Mouse (Mus musculus) ES-E14 (cell line): ENCODE measurements at regions not wholly inside any gene's neighbourhood (a gene's known extent, or its start where the extent isn't known, plus 50 kb on each side); places are given as distances from the start of the nearest gene placed in this dataset.

Experiments used
- DNase-seq: peaks from one replicate; pipeline ENCODE4 v3.0.0-alpha.2; 2013; ENCODE audit warnings: low read depth, low spot score
- H3K27ac ChIP-seq: 2 replicates; pipeline ENCODE4 v1.5.1; 2012; ENCODE audit warnings: low read depth, mild to moderate bottlenecking, low read length, moderate library complexity, mixed read lengths; ENCODE audit not compliant: poor library complexity, insufficient read depth, severe bottlenecking
- H3K36me3 ChIP-seq: 2 replicates; pipeline ENCODE4 v1.6.1; 2012; ENCODE audit warnings: mild to moderate bottlenecking, low read length, moderate library complexity, mixed read lengths; ENCODE audit not compliant: control insufficient read depth, poor library complexity, insufficient read depth, severe bottlenecking
- H3K4me1 ChIP-seq, 2 experiments: fragments of 150-350 bp in 1 of 2; sonication (generic) in 1 of 2; 2 replicates each; pipeline ENCODE4 v1.6.1; 2012; ENCODE audit warnings: low read length in 2 of 2, mild to moderate bottlenecking in 1 of 2, mixed read lengths in 1 of 2; ENCODE audit not compliant: control insufficient read depth in 2 of 2, insufficient read depth in 2 of 2, poor library complexity in 1 of 2
- H3K4me3 ChIP-seq, 2 experiments: fragments of 150-350 bp in 1 of 2; sonication (generic) in 1 of 2; 2 replicates each; pipeline ENCODE4 v1.5.1; 2012; ENCODE audit warnings: low read length in 2 of 2, low read depth in 1 of 2, mild to moderate bottlenecking in 1 of 2, mixed read lengths in 1 of 2; ENCODE audit not compliant: insufficient read depth in 1 of 2, poor library complexity in 1 of 2, severe bottlenecking in 1 of 2
- H3K9ac ChIP-seq: 2 replicates; pipeline ENCODE4 v1.6.1; 2012; ENCODE audit warnings: low read depth, mild to moderate bottlenecking, low read length, mixed read lengths; ENCODE audit not compliant: poor library complexity, insufficient read depth, severe bottlenecking
- H3K9me3 ChIP-seq: fragments of 150-350 bp; sonication (generic); 2 replicates; pipeline ENCODE4 v1.6.1; 2012; ENCODE audit warnings: low read depth, mild to moderate bottlenecking, low read length; ENCODE audit not compliant: control insufficient read depth, insufficient read depth
- CHD2 ChIP-seq: IDR thresholded peaks from 2 replicates; pipeline ENCODE4 v1.6.1; 2014; ENCODE audit warnings: mild to moderate bottlenecking, low read depth, low read length, inconsistent platforms
- HCFC1 ChIP-seq: IDR thresholded peaks from 2 replicates; pipeline ENCODE4 v1.6.1; 2012; ENCODE audit warnings: low read length, inconsistent platforms, borderline replicate concordance; ENCODE audit not compliant: insufficient read depth
- MAFK ChIP-seq: IDR thresholded peaks from 2 replicates; pipeline ENCODE4 v1.6.1; 2014; ENCODE audit warnings: mild to moderate bottlenecking, low read depth, low read length, inconsistent platforms; ENCODE audit not compliant: insufficient read depth
- ZC3H11A ChIP-seq: IDR thresholded peaks from 2 replicates; pipeline ENCODE4 v1.6.1; 2012; ENCODE audit warnings: low read depth, mild to moderate bottlenecking, inconsistent platforms, low read length, borderline replicate concordance
- ZNF384 ChIP-seq: IDR thresholded peaks from 2 replicates; pipeline ENCODE4 v1.6.1; 2012; ENCODE audit warnings: low read depth, low read length, inconsistent platforms
- in situ Hi-C, 2 experiments: fragments of 600-800 bp; cut with MboI; formaldehyde crosslinking; loops; one replicate each; pipeline ENCODE4 v1.15.1; 2025; ENCODE audit warnings: low sequenced_read_pairs in 2 of 2, inconsistent platforms in 1 of 2; ENCODE audit not compliant: unreplicated experiment in 2 of 2

GRCm38 (mm10) chr2:28304712-28305111 lies 111.9 kb downstream of the Olfm1 start:
- Histone ChIP-seq H3K9me3 (no peaks in the 10 kb centered on the region), H3K27ac (no peak overlapping the region), H3K4me3 (no peak overlapping the region), H3K36me3 (no peaks in the 10 kb centered on the region), H3K4me1 (no peaks in the 10 kb centered on the region), H3K9ac (no peak overlapping the region)
- in situ Hi-C loops: no loop called here
- DNase-seq: peak; percentile 21
- TF ChIP-seq ZC3H11A: peak; percentile 50; the same call in 1 of the 2 replicates
- no peak for TF ChIP-seq HCFC1

- in situ Hi-C loops: no loop called here
- Histone ChIP-seq H3K27ac (no peak overlapping the region), H3K9ac (no peak overlapping the region), H3K4me1 (no peaks in the 10 kb centered on the region), H3K4me3 (no peak overlapping the region), H3K36me3 (no peaks in the 10 kb centered on the region), H3K9me3 (no peaks in the 10 kb centered on the region)
- TF ChIP-seq MAFK (no peak), ZC3H11A (no peak), HCFC1 (no peak), ZNF384 (no peak), CHD2 (no peak)
- no peak for DNase-seq
Measured at GRCm38 (mm10) chr2:28309122-28309521, 116.3 kb downstream of the Olfm1 start.

- no peak overlapping the region for H3K9ac ChIP-seq
- no peak for DNase-seq
Measured at GRCm38 (mm10) chr2:28312212-28312611, 119.4 kb downstream of the Olfm1 start.

GRCm38 (mm10) chr2:28325502-28325901 lies 121.1 kb upstream of the Ppp1r26 start:
- H3K4me3 ChIP-seq: no peak overlapping the region
- no peaks in the 10 kb centered on the region for H3K9me3 ChIP-seq
- no peak overlapping the region for H3K9ac ChIP-seq
- H3K36me3 ChIP-seq: no peaks in the 10 kb centered on the region
- TF ChIP-seq HCFC1 (no peak), ZNF384 (no peak), MAFK (no peak), ZC3H11A (no peak), CHD2 (no peak)
- in situ Hi-C loops: no loop called here
- no peaks in the 10 kb centered on the region for H3K4me1 ChIP-seq
- no peak for DNase-seq
- H3K27ac ChIP-seq: no peak overlapping the region

More at GRCm38 (mm10) chr2:28312212-28312611, 119.4 kb downstream of the Olfm1 start:
- H3K36me3 ChIP-seq: no peaks in the 10 kb centered on the region
- no peaks in the 10 kb centered on the region for H3K4me1 ChIP-seq
- H3K9me3 ChIP-seq: no peaks in the 10 kb centered on the region
- in situ Hi-C loops: no loop called here
- no peak overlapping the region for H3K4me3 ChIP-seq
- H3K27ac ChIP-seq: no peak overlapping the region
- TF ChIP-seq ZC3H11A: no peak
- no peak for TF ChIP-seq MAFK
- TF ChIP-seq ZNF384: no peak
- no peak for TF ChIP-seq CHD2
- no peak for TF ChIP-seq HCFC1

GRCm38 (mm10) chr2:28326056-28326455 lies 120.5 kb upstream of the Ppp1r26 start:
- Histone ChIP-seq H3K4me3 (no peak overlapping the region), H3K9me3 (no peaks in the 10 kb centered on the region), H3K36me3 (no peaks in the 10 kb centered on the region), H3K27ac (no peak overlapping the region), H3K9ac (no peak overlapping the region), H3K4me1 (no peaks in the 10 kb centered on the region)
- TF ChIP-seq CHD2 (no peak), HCFC1 (no peak), ZC3H11A (no peak), MAFK (no peak), ZNF384 (no peak)
- DNase-seq: no peak
- in situ Hi-C loops: no loop called here
